Mouse (Mus musculus): ENCODE measurements at regions not wholly inside any gene's neighbourhood (a gene's known extent, or its start where the extent isn't known, plus 50 kb on each side); places are given as distances from the start of the nearest gene placed in this dataset.

DNA sequence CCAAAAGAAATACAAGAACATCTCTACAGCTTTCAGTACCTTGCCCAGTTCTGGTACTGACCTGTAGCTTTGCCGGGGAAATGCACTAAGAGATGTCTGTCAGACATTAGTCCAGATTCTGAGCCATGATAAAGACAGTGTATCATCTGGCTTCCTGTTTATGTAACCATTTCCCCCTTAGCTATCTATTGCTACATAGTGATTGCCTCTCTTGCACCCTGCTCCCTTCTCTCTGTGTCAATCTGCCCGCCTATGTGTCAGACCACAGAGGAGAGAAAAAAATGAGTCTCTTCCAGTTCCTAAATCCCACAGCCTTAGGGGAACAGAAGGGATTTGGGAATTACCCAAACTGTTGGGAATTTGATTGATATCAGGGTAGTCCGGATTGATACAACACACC, 52.2 kb upstream of the Pthlh start:
- intact Hi-C loops (cut with DNase I) = no loop called here

DNA sequence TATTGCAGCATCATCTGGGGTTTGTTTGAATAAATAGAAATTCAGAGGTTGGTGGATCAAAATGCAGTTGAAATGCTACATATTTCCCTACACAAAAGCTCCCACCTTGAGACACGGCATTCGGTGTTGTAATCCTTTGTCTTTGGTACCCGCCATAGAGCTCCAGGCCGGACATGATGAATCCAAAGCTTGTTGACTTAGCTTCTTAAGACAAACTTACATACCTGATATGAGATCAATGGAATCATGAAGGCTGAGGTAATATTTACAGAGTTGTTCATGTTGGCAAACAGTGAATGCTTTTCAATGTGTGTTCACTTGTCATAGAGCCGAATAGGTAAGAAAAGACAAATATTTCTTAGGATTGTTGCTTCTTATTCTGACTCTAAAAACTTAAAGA, 51.2 kb upstream of the Pthlh start:
- intact Hi-C loops (cut with DNase I) = no loop called here
- DNase-seq = no peak

More for the DNA sequence above, 52.2 kb upstream of the Pthlh start:
- DNase-seq = no peak
